Mouse (Mus musculus) cerebral cortex, adult 2 months (tissue): ENCODE results near the gene Rap1gap2.

Source experiments
- WGBS: fragments of 180-500 bp; shearing (Covaris S2); methylation state at CpG from one replicate; pipeline ENCODE4 v1.1.7; 2018; 5-methylcytosine and 5-hydroxymethylcytosine counted together

The Rap1gap2 gene

GRCm38 (mm10) chr11:74619956-74620300 is 9.2 kb upstream of the Rap1gap2 start:
- WGBS = 2% methylated on average over 16 of the region's 16 CpGs

- WGBS = 1% methylated on average over 57 of the region's 63 CpGs
Measured at GRCm38 (mm10) chr11:74619201-74619955, 8.7 kb upstream of the Rap1gap2 start, which contains the start of gene Ccdc92b. Gene Ccdc92b, plus strand, starts transcription at chr11:74619605.

- WGBS = 64% methylated on average over 5 of the region's 5 CpGs
Measured at GRCm38 (mm10) chr11:74615571-74615970, 4.9 kb upstream of the Rap1gap2 start.

- WGBS = 67% methylated on average over 4 of the region's 4 CpGs
Measured at GRCm38 (mm10) chr11:74613428-74613827, 2.7 kb upstream of the Rap1gap2 start.

- 15% methylated on average over 7 of the region's 7 CpGs for WGBS
Measured at GRCm38 (mm10) chr11:74611437-74611836, 722 bp upstream of the Rap1gap2 start.

GRCm38 (mm10) chr11:74610068-74610467 is 647 bp downstream of the Rap1gap2 start:
- 56% methylated on average over 5 of the region's 5 CpGs for WGBS

- 77% methylated on average over 1 of the region's 1 CpGs for WGBS
Measured at GRCm38 (mm10) chr11:74602286-74602685, 8.4 kb downstream of the Rap1gap2 start.

- 83% methylated on average over 4 of the region's 4 CpGs for WGBS
Measured at GRCm38 (mm10) chr11:74597283-74597989, 13.3 kb downstream of the Rap1gap2 start.

- 78% methylated on average over 3 of the region's 3 CpGs for WGBS
Measured at GRCm38 (mm10) chr11:74592246-74592645, 18.5 kb downstream of the Rap1gap2 start.

- WGBS = 23% methylated on average over 13 of the region's 13 CpGs
Measured at GRCm38 (mm10) chr11:74590691-74591090, 20.0 kb downstream of the Rap1gap2 start.

GRCm38 (mm10) chr11:74590239-74590596 is 20.5 kb downstream of the Rap1gap2 start:
- under 1% methylated on average over 25 of the region's 25 CpGs for WGBS

GRCm38 (mm10) chr11:74589401-74590238 is 21.1 kb downstream of the Rap1gap2 start:
- under 1% methylated on average over 66 of the region's 66 CpGs for WGBS

GRCm38 (mm10) chr11:74586401-74586800 is 24.3 kb downstream of the Rap1gap2 start:
- WGBS = 44% methylated on average over 5 of the region's 5 CpGs

GRCm38 (mm10) chr11:74584946-74585723 is 25.6 kb downstream of the Rap1gap2 start:
- WGBS = 61% methylated on average over 10 of the region's 10 CpGs

GRCm38 (mm10) chr11:74583824-74584349 is 26.8 kb downstream of the Rap1gap2 start:
- WGBS = 72% methylated on average over 7 of the region's 7 CpGs

GRCm38 (mm10) chr11:74582464-74582863 is 28.3 kb downstream of the Rap1gap2 start:
- 52% methylated on average over 3 of the region's 3 CpGs for WGBS

- 55% methylated on average over 4 of the region's 4 CpGs for WGBS
Measured at GRCm38 (mm10) chr11:74581333-74581732, 29.4 kb downstream of the Rap1gap2 start.

- 70% methylated on average over 3 of the region's 3 CpGs for WGBS
Measured at GRCm38 (mm10) chr11:74577068-74577467, 33.6 kb downstream of the Rap1gap2 start.

- 34% methylated on average over 3 of the region's 3 CpGs for WGBS
Measured at GRCm38 (mm10) chr11:74575940-74576339, 34.8 kb downstream of the Rap1gap2 start.

GRCm38 (mm10) chr11:74574768-74575434 is 35.8 kb downstream of the Rap1gap2 start:
- WGBS = 55% methylated on average over 4 of the region's 4 CpGs
